Mouse (Mus musculus) macrophage (primary cell): ENCODE results near the gene Eln. TPM values are rescaled to one million over a fixed set of nuclear protein-coding genes. Genes with fewer than 3 reads are reported as not detected.

Experiments used
- H3K27ac ChIP-seq: fragments of 350-480 bp; formaldehyde crosslinking; 2 replicates; pipeline ENCODE4 v1.9.0; 2021
- H3K36me3 ChIP-seq: fragments of 350-480 bp; formaldehyde crosslinking; 2 replicates; pipeline ENCODE4 v1.9.0; 2021; ENCODE audit errors: inconsistent target
- H3K4me3 ChIP-seq: fragments of 350-480 bp; formaldehyde crosslinking; 2 replicates; pipeline ENCODE4 v1.9.0; 2021; ENCODE audit errors: inconsistent target
- H3K79me2 ChIP-seq: fragments of 350-480 bp; formaldehyde crosslinking; 2 replicates; pipeline ENCODE4 v1.9.0; 2021; ENCODE audit errors: inconsistent target
- WGBS: methylation state at CpG from one replicate; pipeline ENCODE4 v1.1.7; 2026; ENCODE audit warnings: inconsistent platforms; ENCODE audit not compliant: missing documents; 5-methylcytosine and 5-hydroxymethylcytosine counted together
- polyA plus RNA-seq: library from polyadenylated mRNA; stranded (reverse); fragments of 250-400 nt; gene quantifications from 3 replicates; pipeline ENCODE4 v1.2.4, GENCODE M21; 2018; ENCODE audit warnings: inconsistent platforms

Eln gene
- polyA plus RNA-seq, 1 experiment from 2014 or later: not detected

DNA sequence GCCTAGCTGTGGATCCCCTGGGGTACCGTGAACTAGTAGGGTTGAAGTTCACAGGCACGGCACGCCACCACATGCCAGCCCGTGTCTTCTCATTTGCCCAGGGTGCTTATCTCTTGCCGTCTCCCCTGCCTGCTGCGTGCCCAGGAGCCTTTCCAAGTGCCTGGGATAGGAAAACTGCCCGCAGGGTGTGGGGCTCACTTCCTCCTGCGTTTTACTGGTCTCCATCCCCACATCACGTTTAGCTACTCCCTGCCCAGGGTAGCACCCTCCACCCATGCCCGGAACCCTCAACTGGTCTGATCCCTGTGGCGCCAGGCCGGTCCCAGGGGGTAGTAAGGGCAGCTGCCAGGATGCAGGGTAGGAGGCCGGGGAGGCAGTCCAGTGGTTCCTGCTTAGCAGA is 8.9 kb upstream of the Eln start:
- Histone ChIP-seq H3K27ac (no peak overlapping the region), H3K79me2 (no peaks in the 10 kb centered on the region), H3K4me3 (no peak overlapping the region), H3K36me3 (no peaks in the 10 kb centered on the region)
- WGBS: 41% methylated on average over 13 of the region's 13 CpGs

- WGBS: 95% methylated on average over 10 of the region's 10 CpGs
- no peak overlapping the region for H3K27ac ChIP-seq
- no peak overlapping the region for H3K4me3 ChIP-seq
- H3K36me3 ChIP-seq: no peaks in the 10 kb centered on the region
- H3K79me2 ChIP-seq: no peaks in the 10 kb centered on the region
Observed at GRCm38 (mm10) chr5:134754096-134754495, 7.0 kb upstream of the Eln start.

GRCm38 (mm10) chr5:134750469-134750868 is 3.3 kb upstream of the Eln start:
- WGBS: 95% methylated on average over 7 of the region's 7 CpGs

DNA sequence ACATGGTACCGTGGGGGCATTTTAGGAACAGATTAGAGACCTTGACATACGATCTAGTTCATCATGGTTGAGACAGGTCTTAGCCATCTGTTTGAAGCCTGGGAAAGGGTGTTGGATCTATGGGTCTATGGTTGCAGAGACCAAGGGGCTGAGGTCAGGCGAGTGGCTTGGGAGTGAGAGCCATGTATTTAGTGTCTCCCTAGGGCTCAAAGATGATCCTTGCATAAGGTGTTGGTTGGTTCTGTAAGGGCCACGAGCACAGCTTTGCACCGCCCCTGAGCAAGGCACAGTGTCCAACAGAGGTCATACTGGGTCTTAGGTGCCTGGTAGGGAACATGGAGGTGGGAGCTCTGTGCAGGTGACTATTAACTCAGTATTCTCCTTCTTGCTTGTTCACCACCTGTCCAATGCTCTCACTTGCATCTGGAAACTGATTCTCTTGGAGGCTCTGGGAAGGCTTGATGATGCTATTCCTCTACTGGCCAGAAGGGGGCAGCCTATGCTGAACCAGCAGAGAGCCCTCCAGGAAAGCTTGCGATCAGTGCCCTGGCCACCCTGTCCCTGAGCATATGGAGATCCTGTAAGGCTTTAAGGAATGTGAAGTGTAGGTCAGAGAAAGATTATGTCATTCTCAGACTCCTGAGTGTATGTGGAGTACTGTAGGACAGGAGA is 960 bp upstream of the Eln start:
- WGBS: 53% methylated on average over 6 of the region's 6 CpGs
- no peaks in the 10 kb centered on the region for H3K36me3 ChIP-seq
- H3K27ac ChIP-seq: no peak overlapping the region
- no peaks in the 10 kb centered on the region for H3K79me2 ChIP-seq
- no peak overlapping the region for H3K4me3 ChIP-seq

More at GRCm38 (mm10) chr5:134750469-134750868, 3.3 kb upstream of the Eln start:
- no peak overlapping the region for H3K27ac ChIP-seq
- no peaks in the 10 kb centered on the region for H3K36me3 ChIP-seq
- no peaks in the 10 kb centered on the region for H3K79me2 ChIP-seq
- H3K4me3 ChIP-seq: no peak overlapping the region

DNA sequence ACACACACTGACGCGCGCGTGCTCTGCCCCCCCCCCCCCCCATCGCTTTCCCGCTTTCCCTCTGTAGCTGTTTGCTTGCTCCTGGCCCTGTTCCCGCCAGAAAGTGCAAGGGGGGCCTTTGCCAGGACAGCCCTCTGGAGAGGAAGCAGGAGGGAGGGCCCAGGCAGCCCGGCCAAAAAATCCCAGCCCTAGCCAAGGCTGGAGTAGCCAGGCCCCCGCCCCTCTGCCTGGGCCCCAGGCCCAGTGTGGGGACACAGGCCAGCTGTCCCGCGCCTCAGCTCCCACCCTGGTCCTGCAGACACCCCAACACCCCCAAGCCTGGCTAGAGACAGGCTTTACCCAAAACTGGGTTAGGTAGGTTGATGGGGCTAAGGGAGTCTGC is 380 bp upstream of the Eln start:
- no peak overlapping the region for H3K27ac ChIP-seq
- no peaks in the 10 kb centered on the region for H3K79me2 ChIP-seq
- WGBS: 10% methylated on average over 3 of the region's 11 CpGs
- H3K36me3 ChIP-seq: no peaks in the 10 kb centered on the region
- H3K4me3 ChIP-seq: no peak overlapping the region

DNA sequence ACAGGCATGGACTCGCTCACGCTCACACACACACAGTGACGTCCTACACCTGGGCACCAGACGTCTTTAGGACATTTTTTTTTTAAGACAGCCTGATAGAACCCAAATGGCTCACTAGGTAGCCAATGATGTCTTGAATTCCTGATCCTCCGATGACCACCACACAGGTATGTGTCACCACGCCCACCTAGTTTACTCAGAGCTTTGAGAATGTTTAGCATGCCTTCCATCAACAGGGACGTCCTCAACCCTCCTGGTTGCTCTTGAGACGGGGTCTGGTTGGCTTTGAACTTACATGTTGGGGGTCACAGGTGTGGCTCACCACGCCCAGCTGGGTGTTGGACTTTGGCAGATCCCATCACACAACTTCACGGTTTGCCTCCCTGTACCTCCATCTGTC is 922 bp downstream of the Eln start:
- Histone ChIP-seq H3K27ac (no peak overlapping the region), H3K79me2 (no peaks in the 10 kb centered on the region), H3K36me3 (no peaks in the 10 kb centered on the region), H3K4me3 (no peak overlapping the region)
- 78% methylated on average over 10 of the region's 10 CpGs for WGBS

- H3K79me2 ChIP-seq: no peaks in the 10 kb centered on the region
- WGBS: 86% methylated on average over 3 of the region's 3 CpGs
- no peaks in the 10 kb centered on the region for H3K36me3 ChIP-seq
- no peak overlapping the region for H3K4me3 ChIP-seq
- H3K27ac ChIP-seq: no peak overlapping the region
Observed at GRCm38 (mm10) chr5:134745801-134746200, 1.3 kb downstream of the Eln start.

DNA sequence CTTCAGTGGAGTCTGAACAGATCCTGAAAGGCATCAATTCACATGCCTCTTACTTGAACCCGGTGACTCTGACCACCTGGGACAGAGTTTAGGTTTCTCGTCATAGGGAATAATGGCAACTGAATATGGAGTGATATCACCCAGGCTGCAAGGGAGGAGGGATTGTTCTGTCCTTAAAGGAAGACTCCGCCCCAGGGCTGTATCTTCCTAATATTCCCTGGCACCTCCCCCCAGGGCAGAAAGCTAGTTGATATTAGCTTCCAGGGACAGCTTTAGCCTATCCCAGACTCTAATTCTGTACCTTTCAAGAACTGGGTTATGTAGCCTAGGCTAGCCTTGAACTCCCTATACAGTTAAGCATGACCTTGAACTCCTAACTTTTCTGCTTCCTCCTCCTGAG is 2.1 kb downstream of the Eln start:
- H3K79me2 ChIP-seq: no peaks in the 10 kb centered on the region
- 89% methylated on average over 3 of the region's 3 CpGs for WGBS
- H3K27ac ChIP-seq: no peak overlapping the region
- H3K4me3 ChIP-seq: no peak overlapping the region
- no peaks in the 10 kb centered on the region for H3K36me3 ChIP-seq

DNA sequence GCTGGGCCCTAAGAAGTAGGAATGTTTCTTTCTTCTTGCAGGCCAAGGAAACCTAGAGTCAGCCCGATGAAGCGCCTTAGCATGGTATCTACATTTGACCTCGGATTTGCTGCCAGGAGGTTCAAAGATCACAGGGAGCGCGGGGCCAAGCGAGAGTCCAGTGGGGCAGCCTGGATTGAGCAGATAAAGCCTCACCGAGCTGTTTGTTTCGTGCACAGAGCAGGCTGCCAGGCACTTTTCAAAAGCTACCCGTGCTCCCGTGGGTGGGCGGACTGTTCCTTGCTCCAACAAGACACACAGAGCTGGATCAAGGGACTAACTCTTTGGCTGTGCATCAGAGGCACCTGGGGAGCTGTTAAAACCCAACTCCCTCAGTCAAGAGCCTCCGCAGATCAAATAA is 3.1 kb downstream of the Eln start:
- H3K79me2 ChIP-seq: no peaks in the 10 kb centered on the region
- no peak overlapping the region for H3K4me3 ChIP-seq
- H3K36me3 ChIP-seq: no peaks in the 10 kb centered on the region
- no peak overlapping the region for H3K27ac ChIP-seq
- WGBS: 83% methylated on average over 12 of the region's 12 CpGs

DNA sequence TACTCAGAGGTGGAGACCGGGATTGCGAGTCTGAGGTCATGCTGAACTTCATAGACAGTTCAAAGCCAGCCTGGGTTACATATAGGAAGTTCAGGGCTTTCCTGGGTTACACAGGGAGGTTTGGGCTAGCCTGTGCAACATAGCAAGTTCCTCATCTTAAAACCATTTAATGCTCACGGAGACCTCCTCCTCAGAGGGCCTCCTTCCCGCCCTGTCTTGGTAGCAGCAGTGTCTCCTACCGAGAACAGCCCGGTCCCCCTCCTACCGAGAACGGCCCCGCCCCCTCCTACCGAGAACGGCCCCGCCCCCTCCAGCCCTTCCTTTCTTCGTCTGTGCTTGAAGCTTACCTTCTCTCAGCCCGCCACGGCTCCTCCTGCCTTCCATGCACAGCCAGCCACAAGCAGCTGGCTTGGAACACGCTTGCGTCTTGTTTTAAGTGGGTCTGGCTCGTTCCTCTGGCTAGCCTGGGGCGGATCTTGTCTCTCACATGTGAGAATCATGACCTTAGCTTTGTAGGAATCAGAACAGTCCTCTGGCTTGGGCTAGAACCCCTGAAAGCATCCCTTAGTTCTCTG is 4.8 kb downstream of the Eln start:
- Histone ChIP-seq H3K79me2 (no peaks in the 10 kb centered on the region), H3K4me3 (no peak overlapping the region), H3K27ac (no peak overlapping the region), H3K36me3 (no peaks in the 10 kb centered on the region)
- WGBS: 15% methylated on average over 18 of the region's 19 CpGs

GRCm38 (mm10) chr5:134740501-134741341 is 6.4 kb downstream of the Eln start:
- Histone ChIP-seq H3K27ac (no peak overlapping the region), H3K4me3 (no peak overlapping the region), H3K79me2 (no peaks in the 10 kb centered on the region), H3K36me3 (no peaks in the 10 kb centered on the region)
- WGBS: 85% methylated on average over 11 of the region's 11 CpGs

- Histone ChIP-seq H3K27ac (no peak overlapping the region), H3K4me3 (no peak overlapping the region), H3K79me2 (no peaks in the 10 kb centered on the region), H3K36me3 (no peaks in the 10 kb centered on the region)
- WGBS: 59% methylated on average over 3 of the region's 3 CpGs
Observed at GRCm38 (mm10) chr5:134739951-134740350, 7.2 kb downstream of the Eln start.

GRCm38 (mm10) chr5:134734920-134735319 is 12.2 kb downstream of the Eln start:
- WGBS: 88% methylated on average over 2 of the region's 2 CpGs
- no peaks in the 10 kb centered on the region for H3K36me3 ChIP-seq

GRCm38 (mm10) chr5:134734072-134734471 is 13.1 kb downstream of the Eln start:
- Histone ChIP-seq H3K36me3 (no peaks in the 10 kb centered on the region), H3K27ac (no peak overlapping the region), H3K79me2 (no peaks in the 10 kb centered on the region), H3K4me3 (no peak overlapping the region)
- WGBS: 85% methylated on average over 5 of the region's 5 CpGs

More at GRCm38 (mm10) chr5:134734920-134735319, 12.2 kb downstream of the Eln start:
- H3K79me2 ChIP-seq: no peaks in the 10 kb centered on the region
- H3K27ac ChIP-seq: no peak overlapping the region
- H3K4me3 ChIP-seq: no peak overlapping the region

DNA sequence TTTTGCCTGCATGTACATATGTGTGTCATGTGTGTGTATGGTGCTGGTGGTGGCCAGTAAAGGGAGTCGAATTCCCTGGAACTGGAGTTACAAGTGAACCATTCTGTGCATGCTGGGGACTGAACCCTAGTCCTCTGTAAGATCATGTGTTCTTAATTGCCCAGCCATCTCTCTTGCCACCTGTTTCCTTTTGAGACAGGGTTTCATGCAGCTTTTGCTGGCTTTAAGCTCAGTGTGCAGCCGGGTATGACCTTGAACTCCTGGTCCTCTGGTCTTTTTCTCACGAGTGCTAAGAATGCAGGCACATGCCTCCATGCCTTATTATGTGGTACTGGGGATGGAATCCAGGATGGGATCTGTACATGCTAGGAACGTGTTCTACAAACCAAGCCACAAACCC is 13.9 kb downstream of the Eln start:
- Histone ChIP-seq H3K4me3 (no peak overlapping the region), H3K27ac (no peak overlapping the region), H3K79me2 (no peaks in the 10 kb centered on the region), H3K36me3 (no peaks in the 10 kb centered on the region)
- WGBS: 84% methylated on average over 4 of the region's 4 CpGs
